Mouse (Mus musculus): ENCODE results near the gene Shroom3.
A peak's percentile ranks its signal among the peaks of the same experiment; 100 is the strongest.

The Shroom3 gene

DNA sequence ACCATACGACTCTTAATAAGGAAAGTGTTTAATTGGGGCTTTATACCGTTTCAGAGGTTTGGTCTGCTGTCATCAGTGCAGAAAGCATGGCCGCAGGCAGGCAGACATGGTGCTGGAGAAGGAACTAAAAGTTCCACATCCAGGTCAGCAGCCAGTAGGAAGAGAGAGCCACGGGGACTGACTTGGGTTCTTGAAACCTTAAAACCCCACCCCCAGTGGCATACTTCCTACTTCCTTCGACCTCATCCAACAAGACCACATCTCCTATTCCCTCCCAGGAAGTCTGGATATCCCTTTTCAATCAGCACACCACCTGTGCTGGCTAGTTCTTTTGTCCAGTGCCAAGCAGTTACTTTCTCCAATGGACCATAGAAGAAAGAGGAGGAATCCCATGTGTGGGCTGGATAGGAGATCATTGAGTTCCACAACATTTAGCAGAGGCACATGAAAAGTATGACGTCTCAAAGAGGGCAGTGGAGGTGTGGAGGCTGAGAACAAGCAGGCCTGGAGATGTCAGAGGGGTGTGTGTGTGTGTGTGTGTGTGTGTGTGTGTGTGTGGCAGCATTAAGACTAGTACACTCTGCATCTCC is 76.0 kb downstream of the Shroom3 start:
- DNase-seq = no peak

DNA sequence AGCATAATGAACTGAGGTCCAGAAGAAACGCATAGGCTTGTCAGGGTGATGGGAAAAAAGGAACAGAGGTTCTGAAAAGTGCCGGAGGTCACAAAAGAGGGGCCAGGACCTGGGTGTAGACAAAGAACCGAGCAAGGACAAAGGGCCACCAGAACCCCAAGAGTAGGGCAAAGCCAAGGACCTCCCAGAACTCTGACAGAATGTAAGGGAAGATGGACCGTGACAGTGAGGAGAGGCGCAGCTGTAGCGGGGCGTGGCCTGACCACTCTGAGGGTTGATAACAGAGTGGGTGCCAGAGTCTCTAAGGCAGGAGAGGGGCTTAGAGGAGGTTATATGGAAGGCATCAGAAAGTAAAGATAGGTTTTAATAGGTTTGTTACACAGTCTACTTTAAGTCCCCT is 77.3 kb downstream of the Shroom3 start:
- no peak for DNase-seq

DNA sequence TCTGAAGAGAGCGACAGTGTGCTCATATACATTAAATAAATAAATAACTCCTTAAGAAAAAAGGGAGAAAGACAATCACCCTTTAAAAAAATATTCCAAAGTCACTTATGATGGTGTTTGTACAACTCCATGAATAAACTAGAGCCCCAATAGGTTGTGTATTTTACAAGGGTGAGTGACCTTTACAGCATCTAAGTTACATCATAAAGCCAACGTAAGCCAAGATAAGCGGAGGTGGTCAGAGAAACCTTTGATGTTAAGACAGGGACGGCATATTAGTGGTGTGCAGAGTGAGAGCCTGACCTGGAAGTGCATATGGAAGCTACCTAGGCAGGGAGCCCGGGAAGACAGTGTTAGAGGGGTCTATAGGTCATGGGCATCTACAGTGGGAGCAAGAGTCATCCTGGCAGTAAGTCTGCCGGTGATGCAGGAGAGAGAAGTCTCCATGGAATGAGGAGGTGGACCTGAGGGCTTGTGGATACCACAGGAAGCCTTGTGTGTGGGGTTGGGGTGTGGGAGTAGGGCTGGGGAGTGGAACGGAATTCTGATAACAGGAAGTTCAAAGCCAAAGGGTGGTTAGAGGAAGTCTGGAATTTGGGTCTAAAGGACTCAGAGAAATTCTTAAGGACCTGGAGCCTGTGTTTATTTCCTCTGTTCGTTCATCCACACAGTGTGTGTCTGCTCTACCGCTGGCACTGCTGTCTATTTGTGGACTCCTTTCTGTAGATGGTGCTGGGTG is 78.5 kb downstream of the Shroom3 start:
- DNase-seq = no peak

DNA sequence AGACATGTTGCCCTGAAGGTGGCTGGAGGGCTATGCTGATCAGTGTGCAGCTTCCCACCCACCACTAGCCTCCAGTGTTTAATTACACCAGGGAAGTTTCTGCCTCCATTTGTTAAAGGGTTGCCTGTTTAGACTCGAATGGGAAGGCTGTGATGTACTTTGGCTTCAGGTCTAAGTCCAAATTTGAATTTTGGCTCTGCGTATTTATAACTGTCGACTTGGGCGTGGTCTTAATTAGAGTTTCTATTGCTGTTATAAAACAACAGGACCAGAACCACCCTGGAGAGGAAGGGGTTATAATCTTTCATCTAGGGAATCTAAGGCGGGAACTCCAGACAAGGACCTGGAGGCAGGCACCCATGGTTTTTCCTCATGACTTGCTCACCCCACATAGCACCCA is 79.2 kb downstream of the Shroom3 start:
- no peak for DNase-seq

- peak; percentile 4 for DNase-seq
These were observed 80.3 kb downstream of the Shroom3 start for GRCm38 (mm10) chr5:92763546-92763952.

GRCm38 (mm10) chr5:92766301-92766700 is 83.1 kb downstream of the Shroom3 start:
- DNase-seq = no peak

DNA sequence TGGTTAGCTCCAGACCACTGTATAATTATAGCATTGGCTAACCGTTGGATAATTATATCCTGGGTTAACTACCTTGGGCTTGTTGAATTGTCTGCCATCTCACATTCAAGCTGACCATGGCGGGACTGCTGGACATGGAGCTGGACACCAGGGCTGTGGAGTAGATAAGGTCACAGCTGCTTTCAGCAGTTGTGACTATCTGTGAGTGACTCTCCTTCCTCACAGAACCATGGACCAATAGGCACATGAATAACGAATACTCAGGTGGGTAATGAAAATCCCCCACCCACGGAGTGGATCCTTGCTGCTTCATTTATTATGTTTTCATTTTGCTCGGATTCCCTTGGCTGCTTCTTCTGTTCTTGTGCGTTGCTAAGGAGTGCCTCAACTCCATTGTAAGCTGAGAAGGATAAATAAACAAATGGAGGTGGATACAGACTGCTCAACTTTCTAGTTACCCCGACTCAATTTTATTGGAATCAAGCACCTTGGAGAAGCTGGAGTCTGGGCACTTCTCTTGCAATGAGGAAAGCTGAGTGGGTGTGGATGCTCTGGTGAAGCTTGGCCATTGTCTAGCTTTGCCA is 84.1 kb downstream of the Shroom3 start:
- no peak for DNase-seq

GRCm38 (mm10) chr5:92767857-92768291 is 84.6 kb downstream of the Shroom3 start:
- DNase-seq = no peak

DNA sequence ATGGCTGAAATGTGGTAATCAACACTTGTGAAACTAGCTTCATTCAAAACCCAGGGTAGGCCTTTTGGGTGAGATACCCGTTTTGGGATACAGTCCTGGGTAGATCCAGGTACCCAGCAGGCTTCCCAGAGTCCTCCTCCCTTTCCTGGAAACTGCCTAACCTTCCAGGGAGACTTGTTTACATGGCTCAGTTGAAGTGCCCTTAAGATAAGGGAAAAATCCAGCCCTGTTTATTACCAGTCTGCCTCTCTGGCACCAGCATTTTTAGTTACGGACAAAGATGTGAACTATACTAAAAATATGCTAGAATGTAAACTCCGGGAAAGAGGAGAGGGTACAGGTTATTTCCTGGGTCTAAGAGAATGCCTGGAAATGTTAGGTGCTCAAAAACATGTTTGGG is 90.6 kb downstream of the Shroom3 start:
- DNase-seq = no peak

- no peak for DNase-seq
These were observed 91.2 kb downstream of the Shroom3 start for GRCm38 (mm10) chr5:92774419-92774818.

DNA sequence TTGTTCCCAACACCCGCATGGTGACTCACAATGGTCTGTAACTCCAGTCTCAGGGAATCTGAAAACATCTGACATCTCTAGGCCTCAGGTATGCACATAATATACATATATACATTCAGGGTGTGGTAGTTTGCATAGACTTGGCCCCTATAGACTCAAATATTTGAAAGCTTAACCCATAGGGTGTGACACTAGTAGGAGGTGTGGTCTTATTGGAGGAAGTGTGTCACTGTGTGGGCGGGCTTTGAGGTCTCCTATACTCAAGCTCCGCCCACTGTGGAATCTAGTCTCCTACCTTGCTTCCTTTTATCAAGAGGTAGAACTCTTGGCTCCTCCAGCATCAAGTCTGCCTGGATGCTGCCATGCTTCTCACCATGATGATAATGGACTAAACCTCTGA is 91.7 kb downstream of the Shroom3 start:
- no peak for DNase-seq

GRCm38 (mm10) chr5:92778395-92778794 is 95.2 kb downstream of the Shroom3 start:
- no peak for DNase-seq

- no peak for DNase-seq
These were observed 97.8 kb downstream of the Shroom3 start for GRCm38 (mm10) chr5:92781082-92781481.

DNA sequence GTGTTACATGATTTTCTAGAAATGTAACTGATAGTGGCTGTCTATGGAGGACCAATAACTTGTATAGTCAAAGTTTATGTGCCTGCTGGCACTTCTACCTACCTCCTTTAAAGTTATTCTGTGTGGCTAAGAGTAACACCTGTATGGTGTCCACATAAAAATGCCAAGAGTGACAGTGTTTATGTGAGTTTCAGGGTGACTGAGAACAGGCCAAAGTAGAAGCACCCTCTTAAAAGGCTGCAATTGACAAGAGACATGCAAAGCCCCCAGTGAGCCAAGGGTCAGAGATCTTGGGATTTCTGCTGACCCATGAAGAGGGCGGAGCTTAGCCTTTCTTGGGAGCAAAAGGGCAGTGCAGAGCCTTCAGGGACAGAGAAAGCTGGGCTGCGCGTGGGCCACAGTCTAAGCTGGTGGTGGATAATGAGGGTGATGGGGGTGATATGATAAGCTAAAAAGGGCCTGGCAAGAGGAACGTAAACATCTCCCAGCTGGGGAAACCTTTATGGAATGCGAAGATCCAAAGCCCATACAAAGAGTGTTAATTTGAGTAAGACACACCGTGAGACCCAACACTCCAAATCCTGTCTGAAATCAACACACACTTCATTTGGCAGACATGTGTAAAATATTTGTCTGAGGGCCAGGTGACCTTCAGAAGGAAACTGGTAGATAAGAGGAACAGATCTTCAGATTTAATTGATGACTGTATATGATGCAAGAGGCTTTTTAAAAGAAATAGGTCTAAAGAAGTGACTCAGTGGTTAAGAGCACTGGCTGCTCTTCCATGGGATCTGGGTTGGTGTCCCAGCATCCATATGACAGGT is 101.0 kb downstream of the Shroom3 start:
- DNase-seq = no peak

DNA sequence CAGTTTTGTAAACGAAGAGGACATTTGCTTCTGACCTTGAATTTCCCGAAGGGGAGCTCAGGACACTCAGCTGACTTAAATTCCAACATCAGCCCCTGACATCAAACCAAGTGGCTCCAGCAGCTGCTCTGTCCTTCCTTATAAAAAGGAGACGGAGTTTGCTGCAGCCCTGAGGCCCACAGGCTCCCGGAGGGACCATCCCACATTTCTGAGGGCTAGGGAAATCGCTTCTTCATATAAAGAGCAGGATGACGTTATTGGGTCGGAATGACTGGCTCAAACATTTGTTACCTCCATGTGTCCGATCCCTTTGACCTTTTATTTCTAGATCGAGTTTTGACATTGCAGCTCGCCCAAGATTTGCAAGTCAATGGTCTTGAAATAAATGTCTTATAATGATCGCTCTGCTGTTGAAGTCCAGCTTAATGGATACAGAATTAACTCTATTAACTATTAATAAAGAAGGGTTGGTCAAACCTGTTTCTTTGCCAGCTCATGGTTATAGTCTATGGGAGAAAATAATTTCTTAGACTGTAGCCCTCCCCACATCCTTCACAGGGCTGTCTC is 102.7 kb downstream of the Shroom3 start:
- no peak for DNase-seq

DNA sequence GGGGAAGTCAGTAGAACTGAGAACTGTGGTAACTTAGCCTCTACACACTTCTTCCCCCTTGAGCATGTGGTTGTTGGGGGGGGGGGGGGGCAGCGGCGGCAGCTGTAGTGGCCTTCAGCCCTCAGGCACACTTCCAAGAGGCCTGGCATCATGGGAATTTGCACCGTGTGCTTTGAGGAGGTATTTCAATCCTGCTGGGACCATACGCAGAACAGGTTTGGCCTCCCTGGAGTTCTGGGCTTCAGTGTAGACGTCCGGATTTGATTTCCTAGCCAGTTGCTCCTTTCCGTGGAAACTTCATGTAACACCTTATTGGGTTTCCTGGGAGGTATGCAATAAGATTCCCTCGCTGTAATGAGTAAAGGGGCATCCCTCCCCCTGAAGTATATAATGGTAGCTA is 105.8 kb downstream of the Shroom3 start:
- DNase-seq = no peak

DNA sequence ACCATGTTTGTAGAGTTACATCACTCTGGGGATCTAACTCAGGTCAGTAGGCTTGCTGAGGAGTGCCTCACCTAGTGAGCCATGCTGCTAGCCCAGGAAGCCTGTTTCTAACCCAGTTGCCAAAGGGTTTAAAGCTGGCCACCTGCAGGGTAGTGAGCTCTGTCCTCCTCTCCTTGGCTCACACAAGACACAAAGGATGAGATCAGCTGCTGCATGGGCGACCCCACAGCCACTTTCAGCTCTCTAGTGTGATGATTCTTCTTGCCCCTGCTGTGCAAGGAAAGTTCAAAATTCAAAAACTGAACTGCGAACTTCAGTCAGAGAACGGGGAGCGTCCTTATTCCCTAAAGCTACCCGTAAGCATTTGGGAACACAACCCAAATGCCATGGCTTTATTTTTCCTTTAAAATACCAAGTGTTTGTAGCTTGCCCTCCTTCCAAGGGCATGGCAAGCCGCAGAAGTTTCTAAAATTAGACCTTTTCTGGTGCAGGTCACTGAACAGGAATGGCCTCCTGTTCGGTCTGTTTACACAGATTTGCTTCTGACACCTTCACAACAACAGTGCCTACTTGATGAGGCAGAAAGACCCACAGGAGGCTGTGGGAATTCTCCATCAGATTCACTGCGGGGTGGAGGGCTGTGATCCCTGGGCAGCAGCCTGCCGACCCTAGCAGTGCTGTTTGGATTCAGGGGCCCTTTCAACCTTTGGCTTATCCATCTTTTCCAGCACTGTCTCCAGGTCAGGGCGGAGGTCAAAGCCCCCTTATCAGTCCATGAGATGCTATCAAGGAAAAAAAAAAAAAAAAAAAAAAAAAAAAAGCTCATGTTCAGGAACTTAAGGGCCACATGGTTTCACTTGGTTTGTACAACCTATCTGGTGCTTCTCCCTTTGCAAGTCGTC is 113.1 kb downstream of the Shroom3 start:
- DNase-seq = no peak

- no peak for DNase-seq
These were observed 114.7 kb downstream of the Shroom3 start for GRCm38 (mm10) chr5:92797981-92798380.

GRCm38 (mm10) chr5:92804379-92804778 is 121.1 kb downstream of the Shroom3 start:
- DNase-seq = no peak

- peak; percentile 29 for DNase-seq
These were observed 125.5 kb downstream of the Shroom3 start for GRCm38 (mm10) chr5:92808503-92809415.

DNA sequence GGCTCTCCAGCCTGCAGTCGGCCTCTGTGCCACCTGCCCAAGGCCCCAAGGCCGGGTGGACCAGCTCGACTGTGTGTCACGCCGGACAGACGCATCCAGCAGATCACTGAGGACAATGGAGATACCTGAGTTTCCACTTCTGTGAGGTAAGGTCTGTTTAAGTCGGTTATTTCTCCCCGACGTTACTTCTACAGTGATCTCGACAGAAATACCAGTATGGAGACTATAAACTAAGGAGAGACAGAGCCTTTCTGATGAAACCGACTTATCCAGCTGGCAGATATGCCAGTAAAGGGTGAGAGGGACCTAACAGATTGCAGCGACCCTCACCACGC is 126.1 kb downstream of the Shroom3 start:
- no peak for DNase-seq
